Mouse (Mus musculus): Measurements from ENCODE around the gene Psmc3.
"Not testable (repeated sequence)": the region's sequence is repeated elsewhere in the genome, so short reads cannot be mapped to it uniquely, and the experiment has no call there.

The Psmc3 gene

GRCm38 (mm10) chr2:91081775-91082695 is 28.2 kb downstream of the Psmc3 start, which contains the start of gene Spi1:
Gene Spi1, plus strand, starts transcription at chr2:91082390.
- in situ Hi-C loops (cut with MboI, MseI) = no loop called here

DNA sequence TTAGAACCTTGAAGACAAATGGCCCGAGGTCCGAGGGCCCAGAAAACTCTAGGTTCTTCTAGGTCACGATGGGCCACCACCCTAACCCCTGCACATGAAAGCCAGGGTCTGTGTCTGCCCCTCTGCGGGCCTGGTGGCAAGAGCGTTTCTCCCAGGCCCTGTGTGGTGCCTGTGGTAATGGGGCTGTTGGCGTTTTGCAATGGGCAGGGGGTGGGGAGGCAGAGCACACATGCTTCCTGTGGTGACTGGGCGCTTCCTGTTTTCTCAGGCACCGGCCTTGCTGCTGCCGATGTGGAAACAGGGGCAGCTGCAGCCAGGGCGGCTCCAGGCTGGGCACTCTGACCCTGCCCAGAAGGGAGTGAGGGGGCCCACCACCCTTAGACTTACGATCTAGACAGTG is 29.0 kb downstream of the Psmc3 start:
- in situ Hi-C loops (cut with MboI, MseI) = no loop called here

GRCm38 (mm10) chr2:91083366-91083940 is 29.6 kb downstream of the Psmc3 start:
- in situ Hi-C loops (cut with MboI, MseI) = no loop called here

DNA sequence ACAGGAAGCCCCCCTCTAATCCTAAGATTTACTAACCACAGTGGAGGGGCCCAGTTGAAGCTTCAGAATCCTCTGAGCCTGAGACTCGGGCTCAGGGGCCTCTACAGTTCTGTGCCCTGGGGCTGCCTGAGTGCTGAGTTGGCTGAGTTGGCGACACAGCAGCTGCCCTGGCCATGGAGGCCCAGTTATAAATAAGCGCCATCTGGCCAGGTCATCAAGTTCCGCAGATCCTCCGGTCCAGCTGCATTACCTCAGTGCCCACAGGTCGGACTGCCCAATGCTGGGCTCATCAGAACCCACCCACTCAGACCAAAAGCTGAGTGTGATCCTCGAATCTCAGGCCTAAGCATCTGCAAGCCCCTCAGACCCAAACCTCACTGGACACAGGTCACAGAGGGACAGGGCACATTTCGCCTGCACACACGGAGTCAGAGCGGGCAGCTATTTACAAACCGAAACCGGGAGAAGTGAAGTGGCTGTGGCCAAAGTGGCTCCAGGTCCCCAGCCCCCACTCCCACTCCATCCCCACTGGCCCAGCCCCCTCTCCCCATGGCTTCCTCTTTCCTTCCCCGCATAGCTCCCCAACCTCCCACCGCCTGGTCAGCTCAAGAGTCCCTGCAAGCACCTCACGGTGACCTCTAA is 30.5 kb downstream of the Psmc3 start:
- in situ Hi-C loops (cut with MboI, MseI) = no loop called here

- in situ Hi-C loops (cut with MboI, MseI) = no loop called here
Measured at GRCm38 (mm10) chr2:91085494-91086391, 31.9 kb downstream of the Psmc3 start.

DNA sequence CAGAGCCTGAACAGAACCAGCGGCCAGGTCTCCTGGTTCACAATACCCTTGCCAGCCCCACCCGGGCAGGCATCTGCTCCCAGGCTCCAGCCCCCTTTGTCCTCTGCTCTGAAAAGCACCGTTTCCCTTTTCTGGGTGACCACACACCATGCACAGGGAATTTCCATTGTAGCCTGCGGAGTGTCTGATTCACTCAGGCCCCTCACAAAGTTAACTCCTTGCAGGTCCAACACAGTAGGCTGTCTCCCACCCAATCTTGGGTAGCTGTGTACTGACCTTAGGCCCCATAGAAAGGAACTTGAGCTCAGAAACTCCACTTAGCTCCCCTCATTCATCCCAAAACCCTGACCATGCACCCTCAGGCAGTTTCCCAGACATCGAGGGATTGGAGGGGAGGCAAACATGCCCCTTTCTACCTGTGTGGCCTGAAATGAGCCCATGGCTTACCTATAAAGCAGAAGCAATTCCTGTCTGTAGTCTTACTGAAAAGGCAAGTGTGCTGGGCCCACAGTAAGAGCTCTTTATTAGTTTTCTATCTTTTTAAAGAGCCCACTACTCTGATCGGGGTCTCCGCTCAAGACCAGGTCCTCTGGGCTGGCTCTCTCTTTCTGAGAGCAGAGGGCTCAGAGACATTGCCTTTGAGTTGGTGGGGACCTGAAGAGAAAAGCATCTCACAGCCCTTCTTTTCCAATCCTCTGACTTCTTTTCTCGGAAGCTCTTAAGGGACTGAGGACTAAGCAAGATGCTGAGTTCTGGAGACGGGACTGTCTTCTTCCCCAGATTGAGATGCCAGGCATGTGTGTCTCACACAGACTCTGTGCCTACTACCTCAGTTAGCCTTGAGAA is 32.8 kb downstream of the Psmc3 start:
- in situ Hi-C loops (cut with MboI, MseI) = no loop called here

DNA sequence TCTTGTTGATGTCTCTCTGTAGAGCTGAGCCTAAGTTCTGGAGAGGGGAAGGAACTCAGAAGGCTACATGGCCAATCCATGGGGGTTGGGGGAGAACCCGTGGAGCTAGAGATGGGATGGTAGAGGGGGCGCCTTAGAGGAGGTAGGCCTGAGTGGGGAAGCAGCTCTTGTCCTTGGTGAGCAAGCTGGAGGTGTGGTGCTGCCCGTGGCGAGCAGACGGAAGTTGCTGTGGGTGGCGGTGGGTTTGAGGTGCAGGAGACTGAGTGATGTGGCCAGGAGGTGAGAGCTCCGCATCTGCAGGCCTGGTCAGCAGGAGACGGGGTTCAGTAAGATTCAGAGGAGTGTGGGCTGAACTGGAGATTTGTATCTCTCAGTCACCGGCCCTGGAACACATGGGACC is 33.6 kb downstream of the Psmc3 start:
- in situ Hi-C loops (cut with MboI, MseI) = no loop called here

DNA sequence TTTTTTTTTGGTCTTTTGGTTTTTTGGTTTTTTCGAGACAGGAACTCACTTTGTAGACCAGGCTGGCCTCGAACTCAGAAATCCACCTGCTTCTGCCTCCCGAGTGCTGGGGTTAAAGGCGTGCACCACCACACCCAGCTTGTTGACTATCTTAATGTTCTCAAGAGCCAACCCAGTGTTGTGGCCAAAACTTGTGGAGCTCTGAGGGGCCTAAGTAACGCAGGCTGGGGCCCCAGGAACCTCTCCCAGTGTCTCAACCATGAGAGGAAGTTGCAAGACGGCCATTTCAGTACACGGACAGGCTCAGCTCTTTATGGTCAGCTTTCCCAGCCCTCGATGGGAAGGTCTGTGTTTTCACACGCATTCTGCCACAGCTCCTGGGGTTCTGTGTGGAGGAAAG is 35.2 kb downstream of the Psmc3 start:
- in situ Hi-C loops (cut with MboI, MseI) = no loop called here

- in situ Hi-C loops (cut with MboI, MseI) = no loop called here
Measured at GRCm38 (mm10) chr2:91090208-91090607, 36.4 kb downstream of the Psmc3 start.

GRCm38 (mm10) chr2:91090827-91091226 is 37.0 kb downstream of the Psmc3 start:
- in situ Hi-C loops (cut with MboI, MseI) = no loop called here

DNA sequence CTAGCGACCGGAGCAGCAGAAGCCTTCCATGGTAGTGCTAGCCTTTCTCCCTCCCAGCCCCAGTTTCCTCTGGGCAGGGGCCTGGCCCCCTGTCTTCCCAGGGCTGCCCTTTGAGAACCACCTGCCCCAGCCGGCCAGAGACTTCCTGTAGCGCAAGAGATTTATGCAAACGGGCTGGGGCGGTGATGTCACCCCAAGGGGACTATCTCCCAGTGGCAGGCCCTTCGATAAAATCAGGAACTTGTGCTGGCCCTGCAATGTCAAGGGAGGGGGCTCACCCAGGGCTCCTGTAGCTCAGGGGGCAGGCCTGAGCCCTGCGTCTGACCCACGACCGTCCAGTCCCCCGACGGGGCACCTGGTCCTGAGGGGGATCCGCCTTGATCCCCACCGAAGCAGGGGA is 42.7 kb downstream of the Psmc3 start:
- in situ Hi-C loops (cut with MboI, MseI) = loop anchor here in 1 of 2 experiments (5.0 kb wide), 1 partner anchor 59 kb away; the partner anchor contains the start of gene Rapsn

- in situ Hi-C loops (cut with MboI, MseI) = loop anchor here in 1 of 2 experiments (5.0 kb wide), 1 partner anchor 60 kb away; the partner anchor contains the start of gene Rapsn
Measured at GRCm38 (mm10) chr2:91097015-91097414, 43.2 kb downstream of the Psmc3 start.

- in situ Hi-C loops (cut with MboI, MseI) = loop anchor here in 1 of 2 experiments (5.0 kb wide), 1 partner anchor 61 kb away; the partner anchor contains the start of gene Rapsn
Measured at GRCm38 (mm10) chr2:91098156-91098555, 44.3 kb downstream of the Psmc3 start.

GRCm38 (mm10) chr2:91101124-91101740 is 47.4 kb downstream of the Psmc3 start:
- in situ Hi-C loops (cut with MboI, MseI) = loop anchor here in 1 of 2 experiments (10.0 kb wide), 1 partner anchor 66 kb away; the partner anchor contains the start of gene Rapsn

DNA sequence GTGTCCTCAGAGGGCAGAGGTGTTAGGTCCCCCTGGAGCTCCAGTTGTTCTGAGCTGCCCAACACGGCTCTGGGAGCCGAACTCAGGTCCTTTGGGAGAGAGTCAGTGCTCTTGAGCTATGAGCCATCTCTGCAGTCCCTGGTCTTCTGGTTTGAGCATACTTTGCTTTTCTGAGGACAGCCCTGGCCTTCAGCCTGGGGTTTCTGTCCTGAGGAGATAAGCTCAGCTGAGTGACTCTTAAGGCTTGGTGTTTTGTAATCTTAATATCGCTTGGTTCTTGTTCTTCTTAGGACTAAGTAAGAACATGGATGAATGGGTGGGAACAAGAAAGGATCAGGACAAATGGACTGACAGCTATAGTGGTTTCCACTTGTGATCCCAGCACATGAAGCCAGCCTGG is 54.3 kb downstream of the Psmc3 start:
- in situ Hi-C loops (cut with MboI, MseI) = loop anchor here in 1 of 2 experiments (10.0 kb wide), 1 partner anchor 73 kb away; the partner anchor contains the start of gene Rapsn

GRCm38 (mm10) chr2:91109241-91109640 is 55.4 kb downstream of the Psmc3 start:
- in situ Hi-C loops (cut with MboI, MseI) = loop anchor here in 1 of 2 experiments (10.0 kb wide), 1 partner anchor 74 kb away; the partner anchor contains the start of gene Rapsn

- in situ Hi-C loops (cut with MboI, MseI) = loop anchor here in 1 of 2 experiments (10.0 kb wide), 1 partner anchor 75 kb away; the partner anchor contains the start of gene Rapsn
Measured at GRCm38 (mm10) chr2:91109807-91110385, 56.1 kb downstream of the Psmc3 start.

- in situ Hi-C loops (cut with MboI, MseI) = no loop called here
Measured at GRCm38 (mm10) chr2:91110429-91110828, 56.6 kb downstream of the Psmc3 start.

DNA sequence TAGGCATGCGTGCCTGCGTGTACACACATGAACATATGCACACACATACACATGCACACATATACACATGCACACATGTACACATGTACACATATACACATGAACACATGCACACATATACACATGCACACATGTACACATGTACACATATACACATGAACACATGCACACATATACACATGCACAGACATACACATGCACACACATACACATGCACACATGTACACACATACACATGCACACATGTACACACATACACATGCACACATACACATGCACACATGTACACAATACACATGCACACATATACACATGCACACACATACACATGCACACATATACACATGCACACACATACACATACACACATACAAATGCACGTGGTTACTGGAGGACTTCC is 58.0 kb downstream of the Psmc3 start:
- in situ Hi-C loops (cut with MboI, MseI) = not testable (repeated sequence)

Data from T-helper 17 cell (primary cell).